Mouse (Mus musculus) heart, embryonic 12.5 days (tissue): ENCODE results near the gene Ager. TPM values are rescaled to one million over a fixed set of nuclear protein-coding genes. Genes with fewer than 3 reads are reported as not detected.

Experiments used
- ATAC-seq: fragments of 200-750 bp; cut with Nextera tagmentation; 2 replicates; pipeline ENCODE4 v1.8.0; 2017; ENCODE audit warnings: moderate TSS enrichment, moderate library complexity; ENCODE audit not compliant: insufficient number of reproducible peaks, low FRiP score
- H3K27ac ChIP-seq: fragments of 300-500 bp; sonication (generic); 2 replicates; pipeline ENCODE4 v1.5.1; 2016; ENCODE audit warnings: mild to moderate bottlenecking, moderate library complexity; ENCODE audit not compliant: poor library complexity, severe bottlenecking
- H3K27me3 ChIP-seq: fragments of 300-500 bp; sonication (generic); replicated peaks from 2 replicates; pipeline ENCODE4 v1.6.1; 2016; ENCODE audit warnings: mild to moderate bottlenecking, moderate library complexity
- H3K36me3 ChIP-seq: fragments of 300-500 bp; sonication (generic); 2 replicates; pipeline ENCODE4 v1.6.1; 2016; ENCODE audit warnings: mild to moderate bottlenecking, moderate library complexity
- H3K4me1 ChIP-seq: fragments of 300-500 bp; sonication (generic); replicated peaks from 2 replicates; pipeline ENCODE4 v1.6.1; 2016; ENCODE audit warnings: mild to moderate bottlenecking
- H3K4me2 ChIP-seq: fragments of 300-500 bp; sonication (generic); 2 replicates; pipeline ENCODE4 v1.6.1; 2016; ENCODE audit warnings: mild to moderate bottlenecking, moderate library complexity
- H3K4me3 ChIP-seq: fragments of 300-500 bp; sonication (generic); 2 replicates; pipeline ENCODE4 v1.5.1; 2016; ENCODE audit warnings: mild to moderate bottlenecking
- H3K9ac ChIP-seq: fragments of 300-500 bp; sonication (generic); 2 replicates; pipeline ENCODE4 v1.6.1; 2016; ENCODE audit warnings: mild to moderate bottlenecking, moderate library complexity
- H3K9me3 ChIP-seq: fragments of 300-500 bp; sonication (generic); replicated peaks from 2 replicates; pipeline ENCODE4 v1.6.1; 2016; ENCODE audit warnings: mild to moderate bottlenecking, moderate library complexity
- WGBS: fragments of 180-500 bp; shearing (Covaris S2); methylation state at CpG from one replicate; pipeline ENCODE4 v1.1.7; 2016; 5-methylcytosine and 5-hydroxymethylcytosine counted together
- polyA plus RNA-seq: library from polyadenylated mRNA; unstranded; fragments of >200 nt; fragmentation: Nextera tagmentation; extraction: Ambion mirVana; gene quantifications from 2 replicates; pipeline ENCODE4 v1.2.1, GENCODE M21; 2016

The Ager gene
- polyA plus RNA-seq, 1 experiment from 2014 or later, result 3.8 TPM

DNA sequence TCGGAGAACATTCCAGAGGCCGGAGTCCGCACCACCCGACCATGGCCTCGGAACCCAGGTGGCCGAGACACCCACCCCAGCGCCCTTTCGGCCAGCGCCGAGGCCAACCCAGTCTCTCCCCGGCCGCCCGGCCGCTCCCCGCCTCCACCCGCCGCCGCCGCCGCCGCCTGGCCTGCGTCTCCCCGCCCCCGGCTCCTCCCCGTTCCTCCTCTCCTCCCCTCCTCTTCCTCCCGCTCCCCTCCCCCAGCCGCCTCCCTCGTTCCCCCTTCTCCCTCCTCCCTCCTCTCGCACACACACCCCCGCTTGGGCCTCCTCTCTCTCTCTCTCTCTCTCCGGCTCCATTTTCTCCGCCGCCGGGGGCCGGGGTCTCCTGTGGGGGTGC is 5.7 kb upstream of the Ager start:
- no peaks in the 10 kb centered on the region for H3K9me3 ChIP-seq
- H3K4me3 ChIP-seq, result peak overlapping the region; percentile 83
- H3K27me3 ChIP-seq, result no peaks in the 10 kb centered on the region
- H3K9ac ChIP-seq, result peak overlapping the region; percentile 98
- peaks cover 70% of the 10 kb centered on the region for H3K4me1 ChIP-seq
- peak overlapping the region; percentile 76 for H3K4me2 ChIP-seq
- 2% methylated on average over 21 of the region's 35 CpGs for WGBS
- ATAC-seq, result peak; percentile 76
- peak overlapping the region; percentile 97 for H3K27ac ChIP-seq
- H3K36me3 ChIP-seq, result peaks cover 27% of the 10 kb centered on the region

GRCm38 (mm10) chr17:34592581-34593549 is 4.8 kb upstream of the Ager start:
- peaks cover 77% of the 10 kb centered on the region for H3K4me1 ChIP-seq
- ATAC-seq, result peak; percentile 1; the same call in 1 of the 2 replicates
- peak overlapping the region; percentile 98 for H3K9ac ChIP-seq
- H3K4me2 ChIP-seq, result peak overlapping the region; percentile 76
- peaks cover 27% of the 10 kb centered on the region for H3K36me3 ChIP-seq
- H3K9me3 ChIP-seq, result no peaks in the 10 kb centered on the region
- H3K27me3 ChIP-seq, result no peaks in the 10 kb centered on the region
- H3K4me3 ChIP-seq, result peak overlapping the region; percentile 83
- 3% methylated on average over 30 of the region's 32 CpGs for WGBS
- H3K27ac ChIP-seq, result peak overlapping the region; percentile 97

GRCm38 (mm10) chr17:34593752-34594525 is 3.7 kb upstream of the Ager start:
- no peaks in the 10 kb centered on the region for H3K27me3 ChIP-seq
- peak overlapping the region; percentile 98 for H3K9ac ChIP-seq
- peaks cover 27% of the 10 kb centered on the region for H3K36me3 ChIP-seq
- peak overlapping the region; percentile 83 for H3K4me3 ChIP-seq
- no peak for ATAC-seq
- H3K9me3 ChIP-seq, result no peaks in the 10 kb centered on the region
- no peak overlapping the region for H3K27ac ChIP-seq
- 59% methylated on average over 34 of the region's 34 CpGs for WGBS
- H3K4me1 ChIP-seq, result peaks cover 77% of the 10 kb centered on the region
- peak overlapping the region; percentile 76 for H3K4me2 ChIP-seq

- no peak overlapping the region for H3K9ac ChIP-seq
- no peak for ATAC-seq
- WGBS, result 69% methylated on average over 8 of the region's 8 CpGs
- peaks cover 61% of the 10 kb centered on the region for H3K4me1 ChIP-seq
- peaks cover 41% of the 10 kb centered on the region for H3K36me3 ChIP-seq
- no peaks in the 10 kb centered on the region for H3K9me3 ChIP-seq
- no peak overlapping the region for H3K4me3 ChIP-seq
- H3K27ac ChIP-seq, result no peak overlapping the region
- no peaks in the 10 kb centered on the region for H3K27me3 ChIP-seq
- H3K4me2 ChIP-seq, result no peak overlapping the region
Observed at GRCm38 (mm10) chr17:34596098-34596497, 1.6 kb upstream of the Ager start.

DNA sequence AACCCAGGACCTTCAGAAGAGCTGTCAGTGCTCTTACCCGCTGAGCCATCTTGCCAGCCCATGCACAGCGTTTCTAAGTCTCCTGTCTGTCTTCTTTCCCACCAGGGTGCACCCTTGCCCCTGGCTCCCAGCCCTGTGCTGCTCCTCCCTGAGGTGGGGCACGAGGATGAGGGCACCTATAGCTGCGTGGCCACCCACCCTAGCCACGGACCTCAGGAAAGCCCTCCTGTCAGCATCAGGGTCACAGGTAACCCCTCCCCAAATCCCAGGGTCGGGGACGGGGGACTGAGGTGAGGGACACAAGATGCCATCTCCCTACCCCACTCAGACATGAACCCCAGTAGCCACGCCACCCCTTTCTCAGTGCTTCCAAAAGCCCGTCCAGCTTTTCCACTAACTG is 2.2 kb downstream of the Ager start:
- H3K4me1 ChIP-seq, result peaks cover 51% of the 10 kb centered on the region

GRCm38 (mm10) chr17:34601796-34602195 is 4.1 kb downstream of the Ager start:
- Histone ChIP-seq H3K9ac (0 out of 2 replicates have a peak overlapping the region, but pooled peaks have one; percentile 80), H3K27me3 (no peaks in the 10 kb centered on the region), H3K9me3 (no peaks in the 10 kb centered on the region), H3K27ac (no peak overlapping the region), H3K36me3 (peaks cover 22% of the 10 kb centered on the region), H3K4me3 (peak overlapping the region; percentile 62; the same call in 1 of the 2 replicates), H3K4me2 (peak overlapping the region; percentile 86), H3K4me1 (peaks cover 48% of the 10 kb centered on the region)
- ATAC-seq, result no peak
- 82% methylated on average over 12 of the region's 12 CpGs for WGBS

More for the DNA sequence above, 2.2 kb downstream of the Ager start:
- 0 out of 2 replicates have a peak overlapping the region, but pooled peaks have one; percentile 10 for H3K9ac ChIP-seq
- WGBS, result 77% methylated on average over 9 of the region's 9 CpGs
- no peak for ATAC-seq
- H3K36me3 ChIP-seq, result peaks cover 36% of the 10 kb centered on the region
- H3K4me2 ChIP-seq, result no peak overlapping the region
- H3K9me3 ChIP-seq, result no peaks in the 10 kb centered on the region
- no peak overlapping the region for H3K27ac ChIP-seq
- H3K27me3 ChIP-seq, result no peaks in the 10 kb centered on the region
- no peak overlapping the region for H3K4me3 ChIP-seq

DNA sequence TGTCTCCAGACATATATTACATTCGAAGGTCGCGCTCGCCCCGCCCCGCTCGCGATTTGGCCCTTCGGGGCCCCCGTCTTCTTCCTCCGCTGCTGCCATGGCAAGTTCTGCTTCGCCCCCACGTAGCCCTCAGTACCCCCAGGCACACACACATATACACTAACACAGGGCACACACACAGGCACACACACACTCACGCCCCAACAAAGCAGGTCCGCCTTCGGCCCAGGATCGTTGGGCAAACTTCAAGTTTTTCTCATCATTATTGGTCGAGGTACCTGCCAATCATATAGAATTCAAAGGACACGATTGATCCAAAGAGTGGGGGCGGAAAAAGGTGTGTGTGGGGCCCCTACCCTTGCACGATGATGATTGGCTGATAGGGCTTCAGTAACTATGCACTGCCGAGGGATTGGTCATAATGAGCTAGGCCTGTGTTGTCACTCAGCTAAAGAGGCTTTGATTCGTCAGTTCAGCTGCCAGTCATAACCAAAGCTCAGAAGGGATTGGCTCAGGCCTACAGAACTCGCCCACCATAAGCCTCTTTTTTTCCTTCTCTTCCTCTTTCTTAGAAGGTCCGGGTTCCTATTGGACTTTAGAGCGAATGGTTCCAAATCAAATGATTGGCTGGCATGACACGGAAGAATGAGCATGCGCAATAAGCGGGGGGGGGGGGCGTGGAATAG is 5.9 kb downstream of the Ager start, which contains the start of gene Rnf5:
TSS of gene Rnf5 (minus strand) at position 316 of the 686 bp plus-strand sequence.
- Histone ChIP-seq H3K4me2 (peak within 1 kb of the TSS; percentile 92), H3K4me1 (peaks cover 50% of the 10 kb centered on the region), H3K27ac (peak within 1 kb of the TSS; percentile 90), H3K36me3 (peaks cover 31% of the 10 kb centered on the region), H3K9me3 (no peaks in the 10 kb centered on the region), H3K9ac (peak within 1 kb of the TSS; percentile 80), H3K4me3 (peak within 1 kb of the TSS; percentile 69), H3K27me3 (no peaks in the 10 kb centered on the region)
- WGBS, result 1% methylated on average over 30 of the region's 30 CpGs
- ATAC-seq, result peak; percentile 94

DNA sequence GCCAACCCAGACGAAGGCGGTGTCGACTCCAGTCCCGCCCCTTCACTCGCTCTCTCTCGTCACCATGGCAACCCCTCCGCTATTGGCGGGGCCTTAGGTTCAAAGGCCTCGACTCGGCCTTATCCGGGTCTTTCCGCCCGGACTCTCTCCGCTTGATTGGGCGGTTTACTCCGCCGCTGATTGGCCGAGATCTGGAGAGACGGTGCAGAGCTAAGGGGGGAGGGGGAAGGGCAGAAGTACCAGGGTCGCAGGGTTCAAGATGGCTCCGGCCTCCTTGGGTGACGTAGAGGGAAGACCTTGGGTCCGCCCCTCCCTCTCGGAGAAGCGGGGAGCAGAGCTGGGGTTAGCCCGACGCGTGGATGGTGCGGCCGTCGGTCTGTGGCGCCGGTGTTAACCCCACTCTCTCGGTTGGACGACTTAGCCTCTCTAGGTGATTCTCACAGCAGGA is 6.4 kb downstream of the Ager start, which contains the start of gene Agpat1:
TSS of gene Agpat1 (plus strand) at position 202 of the 448 bp plus-strand sequence.
- Histone ChIP-seq H3K4me3 (peak within 1 kb of the TSS; percentile 69), H3K27ac (peak within 1 kb of the TSS; percentile 90), H3K9me3 (no peaks in the 10 kb centered on the region), H3K9ac (peak within 1 kb of the TSS; percentile 87), H3K4me2 (peak within 1 kb of the TSS; percentile 92), H3K36me3 (peaks cover 31% of the 10 kb centered on the region), H3K4me1 (peaks cover 51% of the 10 kb centered on the region), H3K27me3 (no peaks in the 10 kb centered on the region)
- WGBS, result under 1% methylated on average over 30 of the region's 35 CpGs
- ATAC-seq, result peak; percentile 91

DNA sequence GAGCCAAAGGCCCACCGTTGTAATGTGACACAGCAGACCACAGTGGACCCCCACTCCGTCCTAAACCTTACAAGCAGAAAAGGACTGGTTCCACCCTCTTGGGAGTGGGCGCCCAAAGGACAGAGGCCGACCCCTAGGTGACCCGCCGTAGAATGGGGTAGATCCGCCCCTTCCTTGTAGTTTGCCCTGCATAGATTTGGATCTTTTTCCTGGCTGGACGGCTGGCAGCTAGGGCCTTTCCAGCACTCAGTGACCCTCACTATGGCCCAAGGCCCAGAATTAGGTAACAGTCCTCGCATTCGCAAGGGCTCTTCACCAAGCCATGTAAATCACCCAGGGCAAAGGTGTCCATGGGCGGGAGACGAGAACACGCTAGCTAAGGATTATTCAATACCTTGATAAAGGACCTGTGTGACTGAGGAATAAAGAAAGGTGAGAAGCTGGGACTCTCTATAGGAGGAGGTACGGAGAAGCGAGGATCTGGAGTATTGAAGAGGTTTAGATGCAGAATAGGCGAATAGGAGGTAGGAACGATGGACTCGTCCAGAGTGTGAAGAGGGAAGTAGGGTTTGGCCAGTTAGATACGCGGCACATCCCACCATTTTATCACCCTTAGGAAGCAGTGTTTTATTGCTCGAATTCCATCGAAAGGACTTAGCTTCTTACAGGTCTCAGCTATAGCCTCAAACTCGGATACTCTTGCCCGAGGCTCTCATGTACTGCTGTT is 7.0 kb downstream of the Ager start:
- WGBS, result 19% methylated on average over 24 of the region's 24 CpGs
- Histone ChIP-seq H3K27ac (peak overlapping the region; percentile 90), H3K4me1 (peaks cover 49% of the 10 kb centered on the region), H3K27me3 (no peaks in the 10 kb centered on the region), H3K9ac (peak overlapping the region; percentile 87), H3K9me3 (no peaks in the 10 kb centered on the region), H3K4me3 (peak overlapping the region; percentile 69), H3K36me3 (peaks cover 31% of the 10 kb centered on the region), H3K4me2 (peak overlapping the region; percentile 92)
- ATAC-seq, result no peak

DNA sequence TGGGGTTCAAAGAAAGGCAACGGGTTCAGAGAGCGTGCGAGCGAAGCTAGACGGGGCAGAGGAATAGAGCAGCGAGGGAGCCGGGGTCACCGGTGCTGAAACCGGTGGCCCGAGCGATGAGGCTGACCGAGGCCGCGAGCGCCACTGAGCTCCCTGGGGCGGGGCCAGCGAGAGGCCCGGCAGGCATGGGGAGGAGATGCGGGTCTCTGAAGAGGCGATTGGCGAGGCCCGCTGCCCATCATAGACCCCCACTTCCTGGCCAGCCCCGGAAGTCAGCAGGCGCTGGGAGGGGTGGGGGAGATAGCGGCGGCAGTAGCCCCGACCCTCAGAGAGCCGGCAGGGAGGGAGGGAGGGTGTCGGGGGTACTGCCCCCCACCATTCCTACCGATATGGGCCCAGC is 7.9 kb downstream of the Ager start:
- Histone ChIP-seq H3K4me3 (peak overlapping the region; percentile 69), H3K4me2 (peak overlapping the region; percentile 92), H3K4me1 (peaks cover 49% of the 10 kb centered on the region), H3K27ac (peak overlapping the region; percentile 90), H3K36me3 (peaks cover 27% of the 10 kb centered on the region), H3K9me3 (no peaks in the 10 kb centered on the region), H3K27me3 (no peaks in the 10 kb centered on the region), H3K9ac (peak overlapping the region; percentile 87)
- WGBS, result 2% methylated on average over 25 of the region's 30 CpGs
- ATAC-seq, result peak; percentile 69
